Mouse (Mus musculus) heart, postnatal 25 days (tissue): ENCODE results near the gene Calcoco2. TPM values are rescaled to one million over a fixed set of nuclear protein-coding genes. Genes with fewer than 3 reads are reported as not detected.

Source experiments
- total RNA-seq, 2 experiments: library from RNA; stranded (reverse); gene quantifications; 2 replicates each; pipeline ENCODE4 v1.2.3; 2021

Gene Calcoco2
- total RNA-seq, 2 experiments from 2014 or later: not detected

Other genes with a start within 250 kb of the Calcoco2 start
- not detected for gene B4galnt2, start 197.1 kb downstream of the Calcoco2 start, total RNA-seq
- under 1 TPM; 0.23 to 0.25 TPM for gene Igf2bp1, start 106.0 kb downstream of the Calcoco2 start, total RNA-seq
- not detected for gene Gip, start 87.4 kb downstream of the Calcoco2 start, total RNA-seq
- 10 to 100 TPM; 45.7 to 46.9 TPM for gene Snf8, start 77.1 kb downstream of the Calcoco2 start, total RNA-seq
- gene Ube2z, start 46.6 kb downstream of the Calcoco2 start, total RNA-seq: 10 to 100 TPM; 29.0 to 32.2 TPM
- 1,000 to 10,000 TPM; 3,505 to 3,833 TPM for gene Atp5g1, start 36.3 kb downstream of the Calcoco2 start, total RNA-seq
- gene Ttll6, start 21.8 kb upstream of the Calcoco2 start, total RNA-seq: not detected
- gene Hoxb13, start 82.4 kb upstream of the Calcoco2 start, total RNA-seq: not detected
- not detected for gene Hoxb9, start 159.5 kb upstream of the Calcoco2 start, total RNA-seq
- gene Hoxb8, start 169.9 kb upstream of the Calcoco2 start, total RNA-seq: not detected
- gene Hoxb7, start 174.7 kb upstream of the Calcoco2 start, total RNA-seq: not detected
- not detected for gene Hoxb6, start 180.5 kb upstream of the Calcoco2 start, total RNA-seq
- gene Hoxb5, start 191.4 kb upstream of the Calcoco2 start, total RNA-seq: under 1 TPM; 0.10 to 0.14 TPM
- under 1 TPM; 0.57 to 0.59 TPM for gene Hoxb4, start 206.3 kb upstream of the Calcoco2 start, total RNA-seq
- under 1 TPM; 0.36 to 0.45 TPM for gene Hoxb3, start 211.4 kb upstream of the Calcoco2 start, total RNA-seq
- 1 to 10 TPM in 1 of 2 experiments, under 1 TPM in 1; 0.81 to 1.3 TPM for gene Hoxb2, start 238.6 kb upstream of the Calcoco2 start, total RNA-seq